Mouse (Mus musculus) neural tube, embryonic 14.5 days (tissue): Measurements from ENCODE around the gene Pgbd1. TPM values are rescaled to one million over a fixed set of nuclear protein-coding genes. Genes with fewer than 3 reads are reported as not detected.

Source experiments
- ATAC-seq: fragments of 200-750 bp; cut with Nextera tagmentation; 2 replicates; pipeline ENCODE4 v1.8.0; 2017; ENCODE audit warnings: low read depth, mild to moderate bottlenecking, moderate TSS enrichment, moderate library complexity
- H3K27ac ChIP-seq: fragments of 300-500 bp; sonication (generic); 2 replicates; pipeline ENCODE4 v1.5.1; 2014; ENCODE audit warnings: low read depth, mild to moderate bottlenecking, control low read depth, low read length, moderate library complexity, mixed read lengths
- H3K27me3 ChIP-seq: fragments of 300-500 bp; sonication (generic); 2 replicates; pipeline ENCODE4 v1.6.1; 2014; ENCODE audit warnings: low read length; ENCODE audit not compliant: control insufficient read depth, insufficient read depth
- H3K36me3 ChIP-seq: fragments of 300-500 bp; sonication (generic); 2 replicates; pipeline ENCODE4 v1.6.1; 2014; ENCODE audit warnings: low read length, mixed read lengths; ENCODE audit not compliant: control insufficient read depth, insufficient read depth
- H3K4me1 ChIP-seq: fragments of 300-500 bp; sonication (generic); 2 replicates; pipeline ENCODE4 v1.6.1; 2014; ENCODE audit warnings: low read length; ENCODE audit not compliant: control insufficient read depth, insufficient read depth
- H3K4me2 ChIP-seq: fragments of 300-500 bp; sonication (generic); 2 replicates; pipeline ENCODE4 v1.6.1; 2014; ENCODE audit warnings: mild to moderate bottlenecking, low read depth, low read length, control low read depth
- H3K4me3 ChIP-seq: fragments of 300-500 bp; sonication (generic); 2 replicates; pipeline ENCODE4 v1.5.1; 2014; ENCODE audit warnings: low read depth, low read length, control low read depth, mixed read lengths
- H3K9ac ChIP-seq: fragments of 300-500 bp; sonication (generic); replicated peaks from 2 replicates; pipeline ENCODE4 v1.6.1; 2014; ENCODE audit warnings: low read depth, mild to moderate bottlenecking, control low read depth, low read length, mixed read lengths
- H3K9me3 ChIP-seq: fragments of 300-500 bp; sonication (generic); 2 replicates; pipeline ENCODE4 v1.6.1; 2016; ENCODE audit warnings: low read length; ENCODE audit not compliant: control insufficient read depth
- WGBS: fragments of 180-500 bp; shearing (Covaris S2); extraction: QIAGEN DNeasy Blood & Tissue Kit; methylation state at CpG from one replicate; pipeline ENCODE4 v1.1.7; 2014; 5-methylcytosine and 5-hydroxymethylcytosine counted together
- polyA plus RNA-seq: library from polyadenylated mRNA; unstranded; fragments of >200 nt; fragmentation: Nextera tagmentation; extraction: Ambion mirVana; gene quantifications from 2 replicates; pipeline ENCODE4 v1.2.1, GENCODE M21; 2014

The Pgbd1 gene
- polyA plus RNA-seq, 1 experiment from 2014 or later, result 4.1 TPM

GRCm38 (mm10) chr13:21423301-21423700 is 17.6 kb downstream of the Pgbd1 start:
- no peaks in the 10 kb centered on the region for H3K36me3 ChIP-seq
- H3K4me1 ChIP-seq, result no peaks in the 10 kb centered on the region
- no peak overlapping the region for H3K4me3 ChIP-seq
- H3K27ac ChIP-seq, result no peak overlapping the region
- no peaks in the 10 kb centered on the region for H3K9me3 ChIP-seq
- H3K27me3 ChIP-seq, result no peaks in the 10 kb centered on the region
- no peak overlapping the region for H3K4me2 ChIP-seq
- WGBS, result 69% methylated on average over 5 of the region's 5 CpGs
- no peak overlapping the region for H3K9ac ChIP-seq
- no peak for ATAC-seq

- Histone ChIP-seq H3K27ac (no peak overlapping the region), H3K36me3 (no peaks in the 10 kb centered on the region), H3K4me2 (no peak overlapping the region), H3K4me3 (no peak overlapping the region), H3K4me1 (no peaks in the 10 kb centered on the region), H3K9me3 (no peaks in the 10 kb centered on the region), H3K9ac (no peak overlapping the region), H3K27me3 (no peaks in the 10 kb centered on the region)
- no peak for ATAC-seq
- 64% methylated on average over 6 of the region's 6 CpGs for WGBS
Measured at GRCm38 (mm10) chr13:21418865-21419264, 22.0 kb downstream of the Pgbd1 start.

GRCm38 (mm10) chr13:21417298-21418010 is 23.4 kb downstream of the Pgbd1 start:
- Histone ChIP-seq H3K27ac (no peak overlapping the region), H3K4me3 (no peak overlapping the region), H3K9me3 (no peaks in the 10 kb centered on the region), H3K4me1 (no peaks in the 10 kb centered on the region), H3K36me3 (no peaks in the 10 kb centered on the region), H3K27me3 (no peaks in the 10 kb centered on the region), H3K4me2 (no peak overlapping the region), H3K9ac (no peak overlapping the region)
- 68% methylated on average over 6 of the region's 6 CpGs for WGBS
- ATAC-seq, result no peak

GRCm38 (mm10) chr13:21415750-21416149 is 25.1 kb downstream of the Pgbd1 start:
- Histone ChIP-seq H3K4me2 (no peak overlapping the region), H3K27me3 (no peaks in the 10 kb centered on the region), H3K9ac (no peak overlapping the region), H3K9me3 (no peaks in the 10 kb centered on the region), H3K36me3 (no peaks in the 10 kb centered on the region), H3K4me3 (no peak overlapping the region), H3K4me1 (no peaks in the 10 kb centered on the region), H3K27ac (no peak overlapping the region)
- 100% methylated on average over 2 of the region's 2 CpGs for WGBS
- no peak for ATAC-seq

- no peaks in the 10 kb centered on the region for H3K27me3 ChIP-seq
- no peaks in the 10 kb centered on the region for H3K9me3 ChIP-seq
- no peaks in the 10 kb centered on the region for H3K4me1 ChIP-seq
- ATAC-seq, result no peak
- H3K36me3 ChIP-seq, result no peaks in the 10 kb centered on the region
- H3K4me2 ChIP-seq, result no peak overlapping the region
- no peak overlapping the region for H3K27ac ChIP-seq
- WGBS, result 84% methylated on average over 4 of the region's 4 CpGs
- no peak overlapping the region for H3K9ac ChIP-seq
- H3K4me3 ChIP-seq, result no peak overlapping the region
Measured at GRCm38 (mm10) chr13:21415266-21415665, 25.6 kb downstream of the Pgbd1 start.

- Histone ChIP-seq H3K9me3 (no peaks in the 10 kb centered on the region), H3K9ac (no peak overlapping the region), H3K27me3 (no peaks in the 10 kb centered on the region), H3K27ac (no peak overlapping the region), H3K4me1 (no peaks in the 10 kb centered on the region), H3K4me2 (no peak overlapping the region), H3K4me3 (no peak overlapping the region), H3K36me3 (no peaks in the 10 kb centered on the region)
- WGBS, result 77% methylated on average over 15 of the region's 15 CpGs
- no peak for ATAC-seq
Measured at GRCm38 (mm10) chr13:21414231-21415212, 26.3 kb downstream of the Pgbd1 start.

- Histone ChIP-seq H3K9ac (peak overlapping the region; percentile 66; the same call in 1 of the 2 replicates), H3K4me3 (peak overlapping the region; percentile 53), H3K4me2 (peak overlapping the region; percentile 78), H3K4me1 (no peaks in the 10 kb centered on the region), H3K27ac (peak overlapping the region; percentile 81), H3K36me3 (no peaks in the 10 kb centered on the region), H3K27me3 (no peaks in the 10 kb centered on the region), H3K9me3 (no peaks in the 10 kb centered on the region)
- ATAC-seq, result peak; percentile 54; the same call in 1 of the 2 replicates
- 54% methylated on average over 11 of the region's 11 CpGs for WGBS
Measured at GRCm38 (mm10) chr13:21408805-21409459, 31.9 kb downstream of the Pgbd1 start.

GRCm38 (mm10) chr13:21407969-21408804 is 32.7 kb downstream of the Pgbd1 start:
- H3K36me3 ChIP-seq, result no peaks in the 10 kb centered on the region
- peak overlapping the region; percentile 81 for H3K27ac ChIP-seq
- H3K4me1 ChIP-seq, result no peaks in the 10 kb centered on the region
- peak overlapping the region; percentile 78 for H3K4me2 ChIP-seq
- H3K9ac ChIP-seq, result peak overlapping the region; percentile 66
- 4% methylated on average over 27 of the region's 27 CpGs for WGBS
- ATAC-seq, result peak; percentile 97
- peak overlapping the region; percentile 53 for H3K4me3 ChIP-seq
- no peaks in the 10 kb centered on the region for H3K27me3 ChIP-seq
- no peaks in the 10 kb centered on the region for H3K9me3 ChIP-seq
